Mouse (Mus musculus) heart, embryonic 13.5 days (tissue): ENCODE measurements around the gene Olfr91. TPM values are rescaled to one million over a fixed set of nuclear protein-coding genes. Genes with fewer than 3 reads are reported as not detected.

ENCODE experiments used
- ATAC-seq: fragments of 200-750 bp; cut with Nextera tagmentation; 2 replicates; pipeline ENCODE4 v1.8.0; 2017; ENCODE audit warnings: moderate TSS enrichment; ENCODE audit not compliant: insufficient number of reproducible peaks, low FRiP score, low TSS enrichment; ENCODE audit errors: extremely low read depth
- H3K27ac ChIP-seq: fragments of 300-500 bp; sonication (generic); replicated peaks from 2 replicates; pipeline ENCODE4 v1.5.1; 2015; ENCODE audit warnings: moderate library complexity, mild to moderate bottlenecking, inconsistent platforms
- H3K27me3 ChIP-seq: fragments of 300-500 bp; sonication (generic); replicated peaks from 2 replicates; pipeline ENCODE4 v1.6.1; 2015; ENCODE audit warnings: mild to moderate bottlenecking, inconsistent platforms
- H3K36me3 ChIP-seq: fragments of 300-500 bp; sonication (generic); 2 replicates; pipeline ENCODE4 v1.6.1; 2015; ENCODE audit warnings: mild to moderate bottlenecking, inconsistent platforms
- H3K4me1 ChIP-seq: fragments of 300-500 bp; sonication (generic); 2 replicates; pipeline ENCODE4 v1.6.1; 2015; ENCODE audit warnings: inconsistent platforms
- H3K4me2 ChIP-seq: fragments of 300-500 bp; sonication (generic); 2 replicates; pipeline ENCODE4 v1.6.1; 2015; ENCODE audit warnings: inconsistent platforms, mild to moderate bottlenecking, moderate library complexity
- H3K4me3 ChIP-seq: fragments of 300-500 bp; sonication (generic); 2 replicates; pipeline ENCODE4 v1.5.1; 2015; ENCODE audit warnings: moderate library complexity, mild to moderate bottlenecking, inconsistent platforms
- H3K9ac ChIP-seq: fragments of 300-500 bp; sonication (generic); 2 replicates; pipeline ENCODE4 v1.6.1; 2015; ENCODE audit warnings: inconsistent platforms, mild to moderate bottlenecking, moderate library complexity
- H3K9me3 ChIP-seq: fragments of 300-500 bp; sonication (generic); 2 replicates; pipeline ENCODE4 v1.6.1; 2016; ENCODE audit warnings: inconsistent platforms
- WGBS: fragments of 180-500 bp; shearing (Covaris S2); methylation state at CpG from one replicate; pipeline ENCODE4 v1.1.7; 2015; ENCODE audit warnings: mixed read lengths; 5-methylcytosine and 5-hydroxymethylcytosine counted together
- polyA plus RNA-seq: library from polyadenylated mRNA; unstranded; fragments of >200 nt; fragmentation: Nextera tagmentation; extraction: Ambion mirVana; gene quantifications from 2 replicates; pipeline ENCODE4 v1.2.1, GENCODE M21; 2015

The Olfr91 gene
- polyA plus RNA-seq, 1 experiment from 2014 or later, result not detected

DNA sequence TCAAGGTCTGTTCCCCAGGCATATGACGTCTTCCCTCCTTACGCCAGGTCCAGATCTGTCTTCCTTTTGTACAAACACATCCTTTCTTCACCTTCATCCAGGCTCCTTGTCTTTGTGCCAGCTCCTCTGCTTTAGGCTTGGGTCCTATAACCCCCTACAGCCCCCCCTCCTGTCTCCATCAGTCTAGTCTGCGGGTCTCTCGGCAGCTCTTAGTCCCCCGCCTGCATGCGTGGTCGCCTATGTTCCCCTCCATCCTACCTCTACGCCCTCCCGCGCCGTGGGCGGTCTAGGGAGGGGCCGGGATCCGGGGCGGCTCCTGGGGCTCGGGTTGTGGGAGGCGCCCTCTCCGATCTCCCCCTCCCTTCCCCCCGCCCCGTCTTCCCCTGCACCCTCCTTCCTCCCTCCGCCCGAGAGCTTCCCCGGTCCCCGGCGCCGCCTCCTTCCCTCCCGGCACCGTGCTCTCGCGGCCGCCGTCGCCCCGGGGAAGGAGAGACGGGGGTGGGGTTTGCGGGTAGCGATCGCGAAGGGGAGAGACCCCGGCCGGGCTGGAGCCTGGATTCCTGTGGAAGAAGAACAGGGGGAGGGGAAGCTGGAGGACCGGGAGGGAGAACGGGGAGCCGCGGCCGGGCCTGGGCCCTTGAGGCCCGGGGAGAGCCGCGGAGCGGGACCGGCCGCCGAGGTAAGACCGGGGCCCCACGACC lies 52.3 kb downstream of the Olfr91 start, which contains the start of gene Gabbr1:
Gabbr1 (plus strand) TSS at position 356 of the 701 bp plus-strand sequence.
- WGBS, result under 1% methylated on average over 40 of the region's 55 CpGs
- peak within 1 kb of the TSS; percentile 87 for H3K4me3 ChIP-seq
- H3K27me3 ChIP-seq, result peaks cover 19% of the 10 kb centered on the region
- H3K27ac ChIP-seq, result peak within 1 kb of the TSS; percentile 75
- no peaks in the 10 kb centered on the region for H3K9me3 ChIP-seq
- peaks cover 30% of the 10 kb centered on the region for H3K4me1 ChIP-seq
- peak within 1 kb of the TSS; percentile 97 for H3K4me2 ChIP-seq
- H3K36me3 ChIP-seq, result no peaks in the 10 kb centered on the region
- peak; percentile 71 for ATAC-seq
- H3K9ac ChIP-seq, result peak within 1 kb of the TSS; percentile 93

DNA sequence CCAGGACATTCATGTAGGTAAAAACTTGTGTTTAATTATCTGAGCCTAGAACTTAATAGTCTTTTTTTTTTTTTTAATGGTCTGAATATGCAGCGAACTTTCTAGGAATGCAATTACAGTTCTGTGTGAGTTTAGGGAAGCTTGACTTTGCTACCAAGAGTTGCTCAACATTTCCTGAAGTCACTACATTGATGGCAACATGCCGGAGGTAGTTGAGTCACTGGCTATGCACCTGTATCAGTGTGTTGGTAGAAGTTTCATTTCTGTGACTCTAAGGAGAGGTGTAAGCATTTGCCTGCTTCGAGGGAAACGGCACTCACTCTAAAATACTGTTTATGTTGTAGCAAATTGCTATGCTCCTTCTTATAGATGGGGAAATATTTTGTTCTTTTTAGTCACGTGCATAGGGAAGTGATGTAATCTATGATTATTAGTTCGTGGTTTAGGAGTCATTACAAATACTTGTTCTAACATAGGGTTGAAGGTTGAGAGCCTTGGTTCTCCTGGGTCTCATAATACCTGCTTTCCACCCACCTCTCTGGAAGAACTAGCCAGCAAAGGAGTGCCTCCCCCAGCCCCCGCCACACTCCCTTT lies 53.3 kb downstream of the Olfr91 start:
- no peak overlapping the region for H3K9ac ChIP-seq

More for the DNA sequence above, 53.3 kb downstream of the Olfr91 start:
- H3K27me3 ChIP-seq, result peaks cover 19% of the 10 kb centered on the region
- H3K9me3 ChIP-seq, result no peaks in the 10 kb centered on the region
- 77% methylated on average over 7 of the region's 7 CpGs for WGBS
- peak overlapping the region; percentile 87; the same call in 1 of the 2 replicates for H3K4me3 ChIP-seq
- H3K36me3 ChIP-seq, result no peaks in the 10 kb centered on the region
- H3K27ac ChIP-seq, result no peak overlapping the region
- peaks cover 21% of the 10 kb centered on the region for H3K4me1 ChIP-seq
- no peak for ATAC-seq
- peak overlapping the region; percentile 97 for H3K4me2 ChIP-seq

Other genes with a start within 250 kb of the Olfr91 start
- gene Trim15, start 231.1 kb downstream of the Olfr91 start, polyA plus RNA-seq, result 0.23 TPM in 2 replicates
- 13.3 and 16.0 TPM in 2 replicates for gene Trim10, start 228.7 kb downstream of the Olfr91 start, polyA plus RNA-seq
- not detected in 2 replicates for gene Trim40, start 208.2 kb downstream of the Olfr91 start, polyA plus RNA-seq
- gene Trim31, start 200.2 kb downstream of the Olfr91 start, polyA plus RNA-seq, result not detected in 2 replicates
- gene Rnf39, start 155.4 kb downstream of the Olfr91 start, polyA plus RNA-seq, result 0.17 and 0.28 TPM in 2 replicates
- gene Ppp1r11, start 146.5 kb downstream of the Olfr91 start, polyA plus RNA-seq, result 78.0 and 90.7 TPM in 2 replicates
- 39.2 and 45.8 TPM in 2 replicates for gene Znrd1, start 139.7 kb downstream of the Olfr91 start, polyA plus RNA-seq
- 6.2 and 7.2 TPM in 2 replicates for gene Znrd1as, start 139.7 kb downstream of the Olfr91 start, polyA plus RNA-seq
- gene 2410137M14Rik, start 117.0 kb downstream of the Olfr91 start, polyA plus RNA-seq, result not detected in 2 replicates
- gene H2-M5, start 108.7 kb downstream of the Olfr91 start, polyA plus RNA-seq, result 0.24 and 0.36 TPM in 2 replicates
- gene Zfp57, start 97.1 kb downstream of the Olfr91 start, polyA plus RNA-seq, result 42.5 and 45.5 TPM in 2 replicates
- gene Mog, start 74.9 kb downstream of the Olfr91 start, polyA plus RNA-seq, result not detected in 2 replicates
- gene Gabbr1, start 52.3 kb downstream of the Olfr91 start, polyA plus RNA-seq, result 4.5 and 6.9 TPM in 2 replicates
- not detected in 2 replicates for gene Olfr90, start 9.8 kb downstream of the Olfr91 start, polyA plus RNA-seq
- gene Olfr92, start 21.8 kb upstream of the Olfr91 start, polyA plus RNA-seq, result not detected in 2 replicates
- gene Olfr93, start 63.2 kb upstream of the Olfr91 start, polyA plus RNA-seq, result not detected in 2 replicates
- not detected in 2 replicates for gene Ubd, start 95.6 kb upstream of the Olfr91 start, polyA plus RNA-seq
- not detected in 2 replicates for gene Olfr94, start 102.7 kb upstream of the Olfr91 start, polyA plus RNA-seq
- gene Olfr95, start 114.8 kb upstream of the Olfr91 start, polyA plus RNA-seq, result not detected in 2 replicates
- gene Olfr96, start 121.9 kb upstream of the Olfr91 start, polyA plus RNA-seq, result not detected in 2 replicates
- gene Olfr97, start 139.1 kb upstream of the Olfr91 start, polyA plus RNA-seq, result not detected in 2 replicates
- gene Olfr98, start 165.5 kb upstream of the Olfr91 start, polyA plus RNA-seq, result not detected in 2 replicates
- 0.80 and 1.0 TPM in 2 replicates for gene H2-M3, start 171.9 kb upstream of the Olfr91 start, polyA plus RNA-seq
- not detected in 2 replicates for gene Olfr99, start 185.2 kb upstream of the Olfr91 start, polyA plus RNA-seq
- not detected in 2 replicates for gene Olfr101, start 206.0 kb upstream of the Olfr91 start, polyA plus RNA-seq
- gene Olfr102, start 218.8 kb upstream of the Olfr91 start, polyA plus RNA-seq, result not detected in 2 replicates
- not detected in 2 replicates for gene Olfr103, start 241.4 kb upstream of the Olfr91 start, polyA plus RNA-seq